Mouse (Mus musculus) CH12.LX (cell line): ENCODE data around the gene Gpr50. TPM values are rescaled to one million over a fixed set of nuclear protein-coding genes. Genes with fewer than 3 reads are reported as not detected.
A peak's percentile ranks its signal among the peaks of the same experiment; 100 is the strongest.

ENCODE experiments used
- DNase-seq: peaks from one replicate; pipeline ENCODE4 v3.0.0-alpha.2; 2013; ENCODE audit errors: extremely low read depth
- H3K27ac ChIP-seq: 2 replicates; pipeline ENCODE4 v1.5.1; 2012; ENCODE audit warnings: low read depth, mild to moderate bottlenecking, control low read depth, moderate library complexity; ENCODE audit not compliant: insufficient read depth
- H3K27me3 ChIP-seq: replicated peaks from 2 replicates; pipeline ENCODE3; 2012; ENCODE audit warnings: inconsistent platforms
- H3K36me3 ChIP-seq, 2 experiments: replicated peaks in 1 of 2; 2 replicates each; pipeline versions ENCODE3 to v1.6.1; 2012; ENCODE audit warnings: inconsistent platforms in 1 of 2, low read length in 1 of 2, mild to moderate bottlenecking in 1 of 2, mixed read lengths in 1 of 2, moderate library complexity in 1 of 2; ENCODE audit not compliant: control insufficient read depth in 1 of 2, insufficient read depth in 1 of 2
- H3K4me1 ChIP-seq, 2 experiments: 2 replicates each; pipeline ENCODE4 v1.6.1; 2012; ENCODE audit warnings: inconsistent platforms in 1 of 2, moderate library complexity in 1 of 2; ENCODE audit not compliant: insufficient read depth in 2 of 2, control insufficient read depth in 1 of 2
- H3K4me2 ChIP-seq: 2 replicates; pipeline ENCODE4 v1.6.1; 2012; ENCODE audit warnings: low read depth, mild to moderate bottlenecking, control low read depth; ENCODE audit not compliant: poor library complexity, insufficient read depth, severe bottlenecking
- H3K4me3 ChIP-seq, 3 experiments: fragments of 150-350 bp in 1 of 3; sonication (generic) in 1 of 3; replicated peaks in 1 of 3; 2 replicates each; pipeline versions ENCODE3 to v1.5.1; 2011 to 2012; ENCODE audit warnings: low read depth in 2 of 3, low read length in 2 of 3, mild to moderate bottlenecking in 2 of 3, moderate library complexity in 2 of 3, control low read depth in 1 of 3, improper control_type of control experiment in 1 of 3, inconsistent platforms in 1 of 3, mixed read lengths in 1 of 3; ENCODE audit not compliant: poor library complexity in 1 of 3
- H3K79me2 ChIP-seq: replicated peaks from 2 replicates; pipeline ENCODE4 v1.6.1; 2012; ENCODE audit warnings: mild to moderate bottlenecking, moderate library complexity; ENCODE audit not compliant: control insufficient read depth, poor library complexity, insufficient read depth, severe bottlenecking; ENCODE audit errors: extremely low read depth
- H3K9ac ChIP-seq: 2 replicates; pipeline ENCODE4 v1.6.1; 2012; ENCODE audit warnings: low read depth, mild to moderate bottlenecking, control low read depth, moderate library complexity; ENCODE audit not compliant: insufficient read depth
- H3K9me3 ChIP-seq: replicated peaks from 2 replicates; pipeline ENCODE3; 2012; ENCODE audit warnings: low read length, inconsistent platforms, mixed read lengths
- CTCF ChIP-seq, 2 experiments: IDR thresholded peaks in 1 of 2; conservative IDR thresholded peaks in 1 of 2; 2 replicates each; pipeline ENCODE4 v1.5.1; 2011 to 2012; ENCODE audit warnings: low read depth in 2 of 2, low read length in 2 of 2, improper control_type of control experiment in 1 of 2, inconsistent platforms in 1 of 2, mild to moderate bottlenecking in 1 of 2, moderate library complexity in 1 of 2
- E2F4 ChIP-seq: IDR thresholded peaks from 2 replicates; pipeline ENCODE4 v1.6.1; 2011; ENCODE audit warnings: low read depth, low read length, improper control_type of control experiment; ENCODE audit not compliant: insufficient replicate concordance
- ELF1 ChIP-seq: IDR thresholded peaks from 2 replicates; pipeline ENCODE4 v1.6.1; 2014; ENCODE audit warnings: low read depth, mild to moderate bottlenecking, inconsistent platforms, low read length, improper control_type of control experiment
- EP300 ChIP-seq: IDR thresholded peaks from 2 replicates; pipeline ENCODE4 v1.6.1; 2011; ENCODE audit warnings: low read length, improper control_type of control experiment
- ETS1 ChIP-seq: conservative IDR thresholded peaks from 2 replicates; pipeline ENCODE4 v1.6.1; 2012; ENCODE audit warnings: low read depth, mild to moderate bottlenecking, inconsistent platforms, low read length, improper control_type of control experiment, moderate library complexity
- IRF4 ChIP-seq: IDR thresholded peaks from 2 replicates; pipeline ENCODE4 v1.6.1; 2014; ENCODE audit warnings: low read depth, mild to moderate bottlenecking, inconsistent platforms, low read length, improper control_type of control experiment
- JUND ChIP-seq: conservative IDR thresholded peaks from 2 replicates; pipeline ENCODE4 v1.6.1; 2011; ENCODE audit warnings: low read depth, low read length, improper control_type of control experiment
- MAX ChIP-seq: IDR thresholded peaks from 2 replicates; pipeline ENCODE4 v1.6.1; 2011; ENCODE audit warnings: low read length, improper control_type of control experiment
- MAZ ChIP-seq: IDR thresholded peaks from 2 replicates; pipeline ENCODE4 v1.6.1; 2012; ENCODE audit warnings: low read depth, mild to moderate bottlenecking, inconsistent platforms, low read length, improper control_type of control experiment, moderate library complexity
- MEF2A ChIP-seq: IDR thresholded peaks from 2 replicates; pipeline ENCODE4 v1.6.1; 2014; ENCODE audit warnings: low read depth, mild to moderate bottlenecking, inconsistent platforms, low read length, improper control_type of control experiment, borderline replicate concordance
- MYC ChIP-seq: IDR thresholded peaks from 2 replicates; pipeline ENCODE4 v1.6.1; 2011; ENCODE audit warnings: low read depth, mild to moderate bottlenecking, improper control_type of control experiment, low read length
- NELFE ChIP-seq: IDR thresholded peaks from 2 replicates; pipeline ENCODE4 v1.6.1; 2011; ENCODE audit warnings: low read depth, low read length, improper control_type of control experiment
- NRF1 ChIP-seq: IDR thresholded peaks from 2 replicates; pipeline ENCODE4 v1.6.1; 2014; ENCODE audit warnings: low read depth, mild to moderate bottlenecking, inconsistent platforms, low read length, improper control_type of control experiment, moderate library complexity
- POLR2A ChIP-seq: IDR thresholded peaks from 2 replicates; pipeline ENCODE4 v1.6.1; 2011; ENCODE audit warnings: low read depth, mild to moderate bottlenecking, improper control_type of control experiment, low read length
- RAD21 ChIP-seq: IDR thresholded peaks from 2 replicates; pipeline ENCODE4 v1.6.1; 2011; ENCODE audit warnings: low read depth, mild to moderate bottlenecking, low read length, improper control_type of control experiment, moderate library complexity
- RCOR1 ChIP-seq: conservative IDR thresholded peaks from 2 replicates; pipeline ENCODE4 v1.6.1; 2012; ENCODE audit warnings: low read depth, mild to moderate bottlenecking, inconsistent platforms, low read length, improper control_type of control experiment
- SIN3A ChIP-seq: IDR thresholded peaks from 2 replicates; pipeline ENCODE4 v1.6.1; 2012; ENCODE audit warnings: low read length, improper control_type of control experiment, inconsistent platforms
- UBTF ChIP-seq: IDR thresholded peaks from 2 replicates; pipeline ENCODE4 v1.6.1; 2012; ENCODE audit warnings: low read depth, mild to moderate bottlenecking, inconsistent platforms, low read length, improper control_type of control experiment, moderate library complexity
- USF1 ChIP-seq: IDR thresholded peaks from 2 replicates; pipeline ENCODE4 v1.6.1; 2014; ENCODE audit warnings: low read depth, mild to moderate bottlenecking, inconsistent platforms, low read length, improper control_type of control experiment
- USF2 ChIP-seq: conservative IDR thresholded peaks from 2 replicates; pipeline ENCODE4 v1.6.1; 2011; ENCODE audit warnings: low read depth, low read length, improper control_type of control experiment
- ZC3H11A ChIP-seq: IDR thresholded peaks from 2 replicates; pipeline ENCODE4 v1.6.1; 2012; ENCODE audit warnings: low read depth, mild to moderate bottlenecking, inconsistent platforms, low read length, improper control_type of control experiment
- ZKSCAN1 ChIP-seq: IDR thresholded peaks from 2 replicates; pipeline ENCODE4 v1.6.1; 2012; ENCODE audit warnings: low read depth, inconsistent platforms, low read length, improper control_type of control experiment, borderline replicate concordance
- ZNF384 ChIP-seq: IDR thresholded peaks from 2 replicates; pipeline ENCODE4 v1.6.1; 2012; ENCODE audit warnings: low read depth, low read length, improper control_type of control experiment, inconsistent platforms
- dilution Hi-C: fragments of 300-500 bp; cut with MboI; formaldehyde crosslinking; loops from 2 replicates; pipeline ENCODE4 v1.14.3; 2020; ENCODE audit warnings: low sequenced_read_pairs; ENCODE audit not compliant: extremely low pct_unique_long_range_greater_than_20kb, extremely low pct_ligation_motif_present
- in situ Hi-C: fragments of 300-500 bp; cut with MboI; formaldehyde crosslinking; loops from 3 replicates; pipeline ENCODE4 v1.14.3; 2019; ENCODE audit warnings: low sequenced_read_pairs, low pct_ligation_motif_present, low pct_unique_long_range_greater_than_20kb, mixed read lengths
- polyA plus RNA-seq: library from polyadenylated mRNA; unstranded; fragments of >175 nt; gene quantifications from 2 replicates; pipeline ENCODE4 v1.2.1, GENCODE M21; 2012; ENCODE audit warnings: low read depth; ENCODE audit not compliant: insufficient read length
- total RNA-seq, 2 experiments: library from RNA; depleted of rRNA; stranded (reverse); fragments of 300-350 nt in 1 of 2; fragments of >200 nt in 1 of 2; gene quantifications; 2 replicates each; pipeline ENCODE4 v1.2.3; 2012 to 2014

Gene Gpr50
- total and polyA plus RNA-seq, 3 experiments = not detected

GRCm38 (mm10) chrX:71648848-71649454, 14.5 kb upstream of the Gpr50 start:
- no peaks in the 10 kb centered on the region for H3K36me3 ChIP-seq
- no peak overlapping the region for H3K4me2 ChIP-seq
- H3K79me2 ChIP-seq = no peaks in the 10 kb centered on the region
- H3K9ac ChIP-seq = no peak overlapping the region
- no peaks in the 10 kb centered on the region for H3K27me3 ChIP-seq
- no peak overlapping the region for H3K27ac ChIP-seq
- H3K4me1 ChIP-seq = no peaks in the 10 kb centered on the region
- DNase-seq = peak; percentile 29
- TF ChIP-seq USF2 = no peak
- no peak for TF ChIP-seq MEF2A
- TF ChIP-seq CTCF (conservative IDR thresholded peaks at IDR 0.05 in 1 of 2, IDR thresholded peaks at IDR 0.05 in 1 of 2; ENCODE audit: low read depth in 2 of 2, low read length in 2 of 2) = peak; percentile 24 to 60; a peak in 3 of 4 replicates
- no peak for TF ChIP-seq ZNF384
- TF ChIP-seq RCOR1 = no peak
- no peak for TF ChIP-seq USF1
- no peak for TF ChIP-seq E2F4
- TF ChIP-seq ETS1 = no peak
- TF ChIP-seq NELFE = no peak
- TF ChIP-seq ELF1 = no peak
- no peak for TF ChIP-seq ZC3H11A
- TF ChIP-seq RAD21 = peak; percentile 49
- no peak for TF ChIP-seq IRF4
- TF ChIP-seq JUND = no peak
- TF ChIP-seq MYC = no peak
- no peak for TF ChIP-seq EP300
- no peak for TF ChIP-seq MAZ
- H3K4me3 ChIP-seq = no peak overlapping the region
- dilution Hi-C loops = no loop called here
- H3K9me3 ChIP-seq = no peaks in the 10 kb centered on the region
- in situ Hi-C loops = no loop called here

GRCm38 (mm10) chrX:71649993-71650392, 13.5 kb upstream of the Gpr50 start:
- Histone ChIP-seq H3K4me3 (no peak overlapping the region), H3K79me2 (no peaks in the 10 kb centered on the region), H3K4me2 (no peak overlapping the region), H3K36me3 (no peaks in the 10 kb centered on the region), H3K27me3 (no peaks in the 10 kb centered on the region)
- dilution Hi-C loops = no loop called here
- DNase-seq = no peak
- TF ChIP-seq MAZ (no peak), NRF1 (no peak), MAX (no peak), POLR2A (no peak), SIN3A (no peak), UBTF (no peak), JUND (no peak), ZKSCAN1 (no peak), USF1 (no peak)
- TF ChIP-seq, all 38 proteins: peak for 0
- H3K9ac ChIP-seq = no peak overlapping the region
- in situ Hi-C loops = loop anchor here (10.0 kb wide), 1 partner anchor 295 kb away; no protein-coding TSS in a partner anchor
- H3K9me3 ChIP-seq = no peaks in the 10 kb centered on the region
- no peak overlapping the region for H3K27ac ChIP-seq
- H3K4me1 ChIP-seq = no peaks in the 10 kb centered on the region
